Mouse (Mus musculus) thymus, adult 2 months (tissue): ENCODE results near the gene Pir.

Source experiments
- CTCF ChIP-seq: fragments of 200-500 bp; IDR thresholded peaks from 2 replicates; pipeline ENCODE4 v1.5.1; 2012; ENCODE audit warnings: mild to moderate bottlenecking, control low read depth, low read length, moderate library complexity, borderline replicate concordance; ENCODE audit not compliant: control insufficient read depth, poor library complexity, insufficient read depth; ENCODE audit errors: extremely low read depth
- POLR2A ChIP-seq: fragments of 200-500 bp; IDR thresholded peaks from 2 replicates; pipeline ENCODE4 v1.6.1; 2012; ENCODE audit warnings: mild to moderate bottlenecking, low read length, control low read depth, moderate library complexity; ENCODE audit not compliant: control insufficient read depth, poor library complexity, insufficient read depth; ENCODE audit errors: extremely low read depth

GRCm38 (mm10) chrX:164398456-164398855 lies 129.3 kb downstream of the Pir start:
- TF ChIP-seq POLR2A, result no peak
- no peak for TF ChIP-seq CTCF
